Mouse (Mus musculus): ENCODE results near the gene Kcnn1.
A peak's percentile ranks its signal among the peaks of the same experiment; 100 is the strongest.

Kcnn1 gene

DNA sequence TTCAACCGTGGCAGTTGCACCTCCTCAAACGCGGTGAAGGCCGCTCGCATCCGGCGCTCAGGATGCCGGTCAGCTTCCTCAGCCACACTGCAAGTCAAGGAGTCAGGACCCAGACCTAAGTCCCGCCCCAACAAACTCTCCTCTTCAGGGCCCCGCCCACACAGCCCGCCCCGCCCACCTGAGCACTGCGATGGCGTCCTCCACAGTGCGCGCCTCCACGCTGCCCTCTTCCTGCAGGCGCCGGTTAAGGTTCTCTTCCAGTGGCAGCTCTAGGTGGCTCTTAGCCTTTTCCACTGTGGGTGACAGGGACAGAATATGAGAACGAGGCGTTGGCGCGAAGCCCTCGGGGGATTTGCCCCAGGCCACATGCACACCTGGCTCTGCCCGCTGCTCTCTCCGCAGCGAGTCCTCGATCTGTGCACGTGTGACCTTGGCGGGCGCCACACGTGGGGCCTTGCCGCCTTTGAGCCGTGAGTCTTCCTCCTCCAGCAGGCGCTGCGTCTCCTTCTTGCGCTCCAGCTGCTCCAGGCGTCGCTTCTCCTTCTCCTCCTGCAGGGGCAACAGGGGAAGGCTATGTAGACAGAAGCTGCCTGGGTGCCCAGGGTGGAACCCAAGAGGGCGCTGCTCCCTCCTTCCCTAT lies 5.6 kb upstream of the Kcnn1 start:
- DNase-seq (ENCODE audit: low spot score in 2 of 2) = no peak

- DNase-seq (ENCODE audit: low spot score in 2 of 2) = no peak
Observed at GRCm38 (mm10) chr8:70866566-70866965, 3.5 kb upstream of the Kcnn1 start.

DNA sequence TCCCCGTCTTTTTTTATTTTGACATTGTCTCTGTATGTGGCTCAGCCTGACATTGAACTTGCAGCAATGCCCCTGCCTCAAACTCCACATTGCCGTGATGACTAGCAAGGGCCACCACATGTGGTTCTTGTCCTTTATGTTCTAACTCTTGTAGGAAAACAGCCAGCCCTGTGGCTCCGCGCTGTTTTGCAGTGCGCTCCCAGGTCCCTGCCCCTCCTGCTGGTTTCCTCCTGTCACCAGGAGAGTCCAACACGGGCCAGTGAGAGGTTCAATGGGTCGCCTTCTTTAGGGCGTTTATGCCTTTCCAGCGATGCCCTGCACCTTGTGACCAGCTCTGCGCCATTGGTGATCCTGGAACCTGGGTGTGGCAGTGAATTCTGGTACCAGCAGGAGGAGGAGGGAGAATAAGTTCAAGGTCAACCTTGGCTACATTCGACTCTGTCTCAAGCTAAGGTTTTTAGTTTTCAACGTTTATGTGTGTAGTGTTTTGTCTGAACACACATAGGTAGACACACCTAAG lies 3.0 kb upstream of the Kcnn1 start:
- DNase-seq (ENCODE audit: low spot score in 2 of 2) = no peak

DNA sequence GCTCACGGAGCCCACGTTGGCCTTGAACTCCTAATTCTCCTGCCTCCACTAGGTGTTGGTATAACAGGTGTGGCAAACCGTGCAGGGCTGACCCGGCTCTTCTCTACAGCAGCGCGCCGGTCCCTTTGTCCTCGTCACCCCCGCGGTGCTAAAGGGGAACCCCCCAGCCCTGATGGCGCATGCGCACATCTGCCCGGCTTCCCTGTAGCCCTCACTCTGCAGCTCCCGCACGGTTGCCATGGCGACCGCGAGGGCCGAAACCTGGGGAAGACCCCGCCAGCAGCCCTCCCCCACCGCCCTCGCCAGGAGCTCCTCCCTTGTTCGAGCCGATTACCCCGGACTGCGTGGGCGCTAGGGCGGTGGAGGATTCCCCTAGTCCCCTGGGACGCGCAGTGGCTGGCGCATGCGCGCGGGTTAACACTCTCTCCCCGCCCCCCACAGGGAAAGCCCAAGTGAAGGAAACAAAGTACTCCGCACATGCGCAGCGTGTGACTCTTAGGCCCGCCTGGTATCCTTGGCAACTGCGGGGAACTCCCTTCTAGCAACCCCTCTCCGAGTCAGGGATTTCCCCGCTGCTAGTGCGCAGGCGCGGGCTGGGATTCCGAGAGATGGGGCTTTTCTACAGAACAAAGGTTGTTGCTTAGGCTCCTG lies 2.4 kb upstream of the Kcnn1 start:
- DNase-seq (ENCODE audit: low spot score in 2 of 2) = peak; percentile 97 to 98

GRCm38 (mm10) chr8:70864712-70865221 lies 1.7 kb upstream of the Kcnn1 start:
- DNase-seq (ENCODE audit: low spot score in 2 of 2) = no peak

GRCm38 (mm10) chr8:70863956-70864711 lies 1.1 kb upstream of the Kcnn1 start:
- no peak for DNase-seq (ENCODE audit: low spot score in 2 of 2)

GRCm38 (mm10) chr8:70857516-70857915 lies 5.5 kb downstream of the Kcnn1 start:
- DNase-seq (ENCODE audit: low spot score in 2 of 2) = no peak

GRCm38 (mm10) chr8:70856541-70857197 lies 6.4 kb downstream of the Kcnn1 start:
- DNase-seq (ENCODE audit: low spot score in 2 of 2) = peak; percentile 53

GRCm38 (mm10) chr8:70856028-70856427 lies 7.0 kb downstream of the Kcnn1 start:
- DNase-seq (ENCODE audit: low spot score in 2 of 2) = no peak

- DNase-seq (ENCODE audit: low spot score in 2 of 2) = no peak
Observed at GRCm38 (mm10) chr8:70853863-70854262, 9.2 kb downstream of the Kcnn1 start.

GRCm38 (mm10) chr8:70852595-70853231 lies 10.3 kb downstream of the Kcnn1 start:
- no peak for DNase-seq (ENCODE audit: low spot score in 2 of 2)

GRCm38 (mm10) chr8:70851837-70852236 lies 11.2 kb downstream of the Kcnn1 start:
- no peak for DNase-seq (ENCODE audit: low spot score in 2 of 2)

GRCm38 (mm10) chr8:70850947-70851346 lies 12.1 kb downstream of the Kcnn1 start:
- no peak for DNase-seq (ENCODE audit: low spot score in 2 of 2)

DNA sequence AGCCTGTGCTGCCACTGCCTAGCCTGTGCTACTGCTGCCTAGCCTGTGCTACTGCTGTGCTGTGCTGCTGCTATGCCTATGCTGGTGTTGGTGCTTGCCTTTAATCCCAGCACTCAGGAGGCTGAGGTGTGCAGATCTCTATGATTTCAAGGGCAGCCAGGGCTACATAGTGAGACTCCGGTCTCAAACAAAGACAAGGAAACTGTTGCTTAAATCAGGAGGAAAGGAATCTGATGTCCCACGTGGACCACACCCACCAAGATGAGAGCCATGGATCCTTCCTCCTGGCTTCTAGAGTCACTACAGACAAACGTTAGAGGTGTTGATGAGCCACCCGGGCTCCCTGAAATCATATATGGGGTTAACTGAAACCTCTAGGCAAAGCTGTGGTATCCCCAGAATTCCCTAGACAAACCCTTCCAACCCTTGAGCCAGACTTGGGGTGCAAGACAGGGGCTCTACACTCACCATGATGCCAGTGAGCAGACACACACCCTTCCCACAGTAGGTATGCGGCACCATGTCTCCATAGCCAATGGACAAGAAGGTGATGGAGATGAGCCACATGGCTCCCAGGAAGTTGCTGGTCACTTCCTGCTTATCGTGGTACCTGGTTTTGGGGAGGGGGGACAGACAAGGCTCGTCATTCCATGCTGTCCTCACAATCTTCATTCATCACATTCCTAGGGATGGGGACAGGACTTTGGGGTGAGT lies 12.8 kb downstream of the Kcnn1 start:
- DNase-seq (ENCODE audit: low spot score in 2 of 2) = no peak

DNA sequence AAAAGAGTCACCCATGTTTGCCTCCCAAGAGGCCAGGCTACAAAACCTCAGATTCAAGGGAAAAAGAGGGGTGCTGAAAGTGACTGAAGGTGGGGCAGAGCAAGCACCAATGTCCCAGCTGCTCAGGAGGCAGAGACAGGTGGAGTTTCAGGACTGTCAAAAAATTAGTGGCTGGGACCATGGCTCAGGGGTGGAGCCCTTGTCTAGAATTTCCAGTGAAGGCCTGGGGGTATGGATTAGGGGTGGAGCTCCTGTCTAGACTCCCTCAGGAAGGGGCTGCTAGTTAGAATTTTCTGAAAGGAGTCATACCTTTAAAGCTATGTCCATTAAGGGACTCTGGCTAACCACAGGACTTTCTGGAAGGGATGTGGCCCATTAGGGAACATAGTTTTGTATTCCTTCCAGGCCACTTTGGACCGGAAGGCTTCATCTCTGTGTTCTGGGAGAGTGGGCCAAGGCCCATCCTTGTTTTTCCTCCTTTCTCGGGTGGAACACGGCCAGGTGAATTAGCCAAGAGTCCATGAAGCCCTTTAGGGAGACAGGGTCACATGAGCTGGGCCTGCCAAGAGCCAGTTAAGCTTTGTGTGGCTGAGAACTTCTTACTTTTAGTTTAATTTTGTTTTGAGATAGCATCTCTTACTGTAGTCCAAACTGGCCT lies 13.6 kb downstream of the Kcnn1 start:
- DNase-seq (ENCODE audit: low spot score in 2 of 2) = no peak

- DNase-seq (ENCODE audit: low spot score in 2 of 2) = no peak
Observed at GRCm38 (mm10) chr8:70846371-70847154, 16.5 kb downstream of the Kcnn1 start.

GRCm38 (mm10) chr8:70845108-70845507 lies 17.9 kb downstream of the Kcnn1 start:
- no peak for DNase-seq (ENCODE audit: low spot score in 2 of 2)

DNA sequence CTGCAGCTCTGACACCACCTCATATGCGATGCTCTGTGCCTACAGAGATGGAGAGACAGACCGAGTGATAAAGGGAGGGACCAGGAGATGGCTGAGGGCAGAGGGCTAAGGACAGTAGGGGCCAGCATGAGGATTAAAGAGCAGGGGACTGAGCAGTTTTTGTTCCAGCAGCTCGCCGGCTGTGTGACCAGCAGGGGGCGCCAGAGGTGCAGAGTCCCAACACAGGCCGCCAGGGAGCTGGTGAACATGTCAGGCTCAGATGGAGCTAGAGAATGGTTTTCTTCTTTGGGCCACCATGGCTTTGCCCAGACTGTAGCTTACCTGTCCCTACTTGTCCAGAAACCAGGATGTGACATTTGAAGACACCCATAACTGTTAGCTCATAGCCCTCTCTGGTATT lies 18.5 kb downstream of the Kcnn1 start:
- peak; percentile 80 to 82 for DNase-seq (ENCODE audit: low spot score in 2 of 2)

- no peak for DNase-seq (ENCODE audit: low spot score in 2 of 2)
Observed at GRCm38 (mm10) chr8:70843941-70844340, 19.1 kb downstream of the Kcnn1 start.

Measured in urinary bladder, adult 18-20 months (tissue).